Mouse (Mus musculus) C2C12 (cell line): ENCODE measurements around the gene Gm20388. TPM values are rescaled to one million over a fixed set of nuclear protein-coding genes. Genes with fewer than 3 reads are reported as not detected.
A peak's percentile ranks its signal among the peaks of the same experiment; 100 is the strongest.

Source experiments
- H3K27me3 ChIP-seq: one replicate; pipeline ENCODE4 v1.6.1; 2011; ENCODE audit not compliant: control insufficient read depth, insufficient read depth, insufficient read length
- H3K36me3 ChIP-seq: one replicate; pipeline ENCODE4 v1.6.1; 2011; ENCODE audit not compliant: control insufficient read depth, insufficient read depth
- H3K4me3 ChIP-seq: one replicate; pipeline ENCODE4 v1.5.1; 2011; ENCODE audit warnings: mild to moderate bottlenecking, control low read depth; ENCODE audit not compliant: poor library complexity, insufficient read depth, severe bottlenecking
- H3K79me2 ChIP-seq: one replicate; pipeline ENCODE4 v1.6.1; 2011; ENCODE audit not compliant: control insufficient read depth, insufficient read depth
- H3K79me3 ChIP-seq: one replicate; pipeline ENCODE4 v1.6.1; 2011; ENCODE audit warnings: low read depth, control low read depth
- H3ac ChIP-seq: one replicate; pipeline ENCODE3; 2011; ENCODE audit warnings: low read depth; ENCODE audit not compliant: control insufficient read depth, insufficient read length
- CEBPB ChIP-seq: IDR thresholded peaks from one replicate; pipeline ENCODE4 v1.6.1; 2011; ENCODE audit warnings: low read depth, mild to moderate bottlenecking, control low read depth, moderate library complexity
- CTCF ChIP-seq: IDR thresholded peaks from one replicate; pipeline ENCODE4 v1.5.1; 2011; ENCODE audit not compliant: control insufficient read depth, insufficient read depth, insufficient read length
- FOSL1 ChIP-seq: IDR thresholded peaks from one replicate; pipeline ENCODE4 v1.8.0; 2011; ENCODE audit warnings: mild to moderate bottlenecking, low read length; ENCODE audit not compliant: poor library complexity, insufficient read depth, severe bottlenecking
- MAX ChIP-seq: IDR thresholded peaks from one replicate; pipeline ENCODE4 v1.6.1; 2011; ENCODE audit warnings: mild to moderate bottlenecking, control low read depth
- MYOD1 ChIP-seq: IDR thresholded peaks from one replicate; pipeline ENCODE4 v1.6.1; 2011; ENCODE audit warnings: low read depth; ENCODE audit not compliant: control insufficient read depth, insufficient read length
- MYOG ChIP-seq: IDR thresholded peaks from one replicate; pipeline ENCODE4 v1.6.1; 2011; ENCODE audit not compliant: control insufficient read depth, insufficient read length; ENCODE audit errors: extremely low read depth
- USF1 ChIP-seq: IDR thresholded peaks from one replicate; pipeline ENCODE4 v1.6.1; 2011; ENCODE audit warnings: low read depth, mild to moderate bottlenecking, control low read depth, moderate library complexity
- polyA plus RNA-seq: library from polyadenylated mRNA; unstranded; fragments of >200 nt; fragmentation: generic; extraction: Trizol; gene quantifications from one replicate; pipeline ENCODE4 v1.2.1, GENCODE M21; 2012; ENCODE audit warnings: missing spikeins

The Gm20388 gene
- polyA plus RNA-seq, 1 experiment: 15.0 TPM

- Histone ChIP-seq H3K4me3 (no peak overlapping the region), H3K79me3 (no peaks in the 10 kb centered on the region), H3K79me2 (peaks cover 12% of the 10 kb centered on the region), H3K36me3 (no peaks in the 10 kb centered on the region), H3K27me3 (no peaks in the 10 kb centered on the region), H3ac (no peak overlapping the region)
- TF ChIP-seq USF1 (no peak), MYOG (no peak), CEBPB (no peak), FOSL1 (no peak)
These were observed 1291.0 kb downstream of the Gm20388 start for GRCm38 (mm10) chr8:121201651-121202050.

- TF ChIP-seq USF1: no peak
- TF ChIP-seq MYOD1: no peak
- no peak for TF ChIP-seq MYOG
- no peak for TF ChIP-seq MAX
- no peak for TF ChIP-seq FOSL1
- no peak for TF ChIP-seq CEBPB
- TF ChIP-seq CTCF: no peak
- Histone ChIP-seq H3K36me3 (no peaks in the 10 kb centered on the region), H3K79me3 (no peaks in the 10 kb centered on the region), H3ac (no peak overlapping the region), H3K79me2 (no peaks in the 10 kb centered on the region), H3K4me3 (no peak overlapping the region), H3K27me3 (no peaks in the 10 kb centered on the region)
These were observed 1293.2 kb downstream of the Gm20388 start for GRCm38 (mm10) chr8:121203612-121204376.

GRCm38 (mm10) chr8:121207171-121207570, 1296.5 kb downstream of the Gm20388 start:
- no peaks in the 10 kb centered on the region for H3K27me3 ChIP-seq

GRCm38 (mm10) chr8:121210627-121211026, 1300.0 kb downstream of the Gm20388 start:
- Histone ChIP-seq H3K4me3 (no peak overlapping the region), H3K79me3 (no peaks in the 10 kb centered on the region), H3ac (no peak overlapping the region), H3K36me3 (no peaks in the 10 kb centered on the region), H3K79me2 (no peaks in the 10 kb centered on the region), H3K27me3 (no peaks in the 10 kb centered on the region)
- TF ChIP-seq USF1 (no peak), CEBPB (no peak), FOSL1 (no peak), MYOG (no peak), MAX (no peak), CTCF (no peak), MYOD1 (no peak)

More at GRCm38 (mm10) chr8:121207171-121207570, 1296.5 kb downstream of the Gm20388 start:
- Histone ChIP-seq H3K36me3 (no peaks in the 10 kb centered on the region), H3K79me2 (no peaks in the 10 kb centered on the region), H3K4me3 (no peak overlapping the region), H3K79me3 (no peaks in the 10 kb centered on the region), H3ac (no peak overlapping the region)
- no peak for TF ChIP-seq CEBPB
- no peak for TF ChIP-seq MYOD1
- no peak for TF ChIP-seq MYOG
- TF ChIP-seq CTCF: no peak

- Histone ChIP-seq H3K79me2 (no peaks in the 10 kb centered on the region), H3ac (no peak overlapping the region), H3K4me3 (no peak overlapping the region), H3K27me3 (no peaks in the 10 kb centered on the region), H3K79me3 (no peaks in the 10 kb centered on the region), H3K36me3 (no peaks in the 10 kb centered on the region)
- TF ChIP-seq CEBPB: no peak
- TF ChIP-seq CTCF: peak; percentile 9
These were observed 1302.6 kb downstream of the Gm20388 start for GRCm38 (mm10) chr8:121213236-121213635.

GRCm38 (mm10) chr8:121213651-121214050, 1303.0 kb downstream of the Gm20388 start:
- no peaks in the 10 kb centered on the region for H3K36me3 ChIP-seq
- no peaks in the 10 kb centered on the region for H3K27me3 ChIP-seq
- H3ac ChIP-seq: no peak overlapping the region
- H3K4me3 ChIP-seq: no peak overlapping the region
- H3K79me2 ChIP-seq: no peaks in the 10 kb centered on the region
- no peak for TF ChIP-seq CEBPB
- no peak for TF ChIP-seq USF1
- no peak for TF ChIP-seq MYOG
- TF ChIP-seq CTCF: no peak
- TF ChIP-seq MAX: no peak
- H3K79me3 ChIP-seq: no peaks in the 10 kb centered on the region
